Mouse (Mus musculus) embryonic facial prominence, embryonic 11.5 days (tissue): ENCODE results near the gene Iqcn. TPM values are rescaled to one million over a fixed set of nuclear protein-coding genes. Genes with fewer than 3 reads are reported as not detected.

Experiments
- ATAC-seq: fragments of 200-750 bp; cut with Nextera tagmentation; replicated peaks from 2 replicates; pipeline ENCODE4 v1.8.0; 2017; ENCODE audit warnings: low read depth; ENCODE audit not compliant: insufficient number of reproducible peaks, low FRiP score, low TSS enrichment
- DNase-seq: peaks from one replicate; pipeline ENCODE4 v3.0.0-alpha.2; 2015; ENCODE audit warnings: low spot score
- H3K27ac ChIP-seq: fragments of 300-500 bp; sonication (generic); replicated peaks from 2 replicates; pipeline ENCODE4 v1.5.1; 2014; ENCODE audit warnings: mild to moderate bottlenecking, low read depth, low read length, control low read depth
- H3K27me3 ChIP-seq: fragments of 300-500 bp; sonication (generic); 2 replicates; pipeline ENCODE4 v1.6.1; 2014; ENCODE audit warnings: mild to moderate bottlenecking, low read length, moderate library complexity, mixed read lengths; ENCODE audit not compliant: control insufficient read depth, insufficient read depth
- H3K36me3 ChIP-seq: fragments of 300-500 bp; sonication (generic); replicated peaks from 2 replicates; pipeline ENCODE4 v1.6.1; 2014; ENCODE audit warnings: low read depth, mild to moderate bottlenecking, low read length, moderate library complexity, mixed read lengths; ENCODE audit not compliant: control insufficient read depth, insufficient read depth
- H3K4me1 ChIP-seq: fragments of 300-500 bp; sonication (generic); 2 replicates; pipeline ENCODE4 v1.6.1; 2014; ENCODE audit warnings: low read length, mixed read lengths; ENCODE audit not compliant: control insufficient read depth, insufficient read depth
- H3K4me2 ChIP-seq: fragments of 300-500 bp; sonication (generic); 2 replicates; pipeline ENCODE4 v1.6.1; 2014; ENCODE audit warnings: low read depth, mild to moderate bottlenecking, control low read depth, low read length, moderate library complexity
- H3K4me3 ChIP-seq: fragments of 300-500 bp; sonication (generic); 2 replicates; pipeline ENCODE4 v1.5.1; 2014; ENCODE audit warnings: low read depth, low read length, control low read depth
- H3K9ac ChIP-seq: fragments of 300-500 bp; sonication (generic); replicated peaks from 2 replicates; pipeline ENCODE4 v1.6.1; 2014; ENCODE audit warnings: mild to moderate bottlenecking, control low read depth, low read length
- H3K9me3 ChIP-seq: fragments of 300-500 bp; sonication (generic); replicated peaks from 2 replicates; pipeline ENCODE4 v1.6.1; 2016; ENCODE audit warnings: mild to moderate bottlenecking, low read length, inconsistent platforms, mixed read lengths; ENCODE audit not compliant: control insufficient read depth
- WGBS: fragments of 180-500 bp; shearing (Covaris S2); extraction: QIAGEN DNeasy Blood & Tissue Kit; methylation state at CpG from one replicate; pipeline ENCODE4 v1.1.7; 2014; 5-methylcytosine and 5-hydroxymethylcytosine counted together
- polyA plus RNA-seq: library from polyadenylated mRNA; unstranded; fragments of >200 nt; fragmentation: Nextera tagmentation; extraction: Ambion mirVana; gene quantifications from 2 replicates; pipeline ENCODE4 v1.2.1, GENCODE M21; 2014

Gene Iqcn
- polyA plus RNA-seq, 1 experiment from 2014 or later = not detected

GRCm38 (mm10) chr8:70659604-70660272 lies 43.5 kb upstream of the Iqcn start:
- Histone ChIP-seq H3K36me3 (no peaks in the 10 kb centered on the region), H3K9ac (peak overlapping the region; percentile 85), H3K27ac (peak overlapping the region; percentile 56; the same call in 1 of the 2 replicates), H3K9me3 (no peaks in the 10 kb centered on the region), H3K27me3 (no peaks in the 10 kb centered on the region), H3K4me3 (peak overlapping the region; percentile 76), H3K4me2 (peak overlapping the region; percentile 70), H3K4me1 (no peaks in the 10 kb centered on the region)
- ATAC-seq (peak; percentile 93), DNase-seq (peak; percentile 97)
- WGBS = 0% methylated on average over 40 of the region's 44 CpGs

GRCm38 (mm10) chr8:70660273-70660725 lies 43.0 kb upstream of the Iqcn start, which contains the start of gene Pgpep1:
Gene Pgpep1 (minus strand): TSS chr8:70660388.
- Histone ChIP-seq H3K27ac (peak within 1 kb of the TSS; percentile 56; the same call in 1 of the 2 replicates), H3K27me3 (no peaks in the 10 kb centered on the region), H3K9ac (peak within 1 kb of the TSS; percentile 85), H3K4me2 (peak within 1 kb of the TSS; percentile 70), H3K9me3 (no peaks in the 10 kb centered on the region), H3K4me3 (peak within 1 kb of the TSS; percentile 76), H3K4me1 (no peaks in the 10 kb centered on the region), H3K36me3 (no peaks in the 10 kb centered on the region)
- WGBS = 5% methylated on average over 14 of the region's 14 CpGs
- ATAC-seq (peak; percentile 45; the same call in 1 of the 2 replicates), DNase-seq (peak; percentile 64)

GRCm38 (mm10) chr8:70663691-70664090 lies 39.6 kb upstream of the Iqcn start:
- Histone ChIP-seq H3K9ac (0 out of 2 replicates have a peak overlapping the region, but pooled peaks have one; percentile 1), H3K36me3 (no peaks in the 10 kb centered on the region), H3K27me3 (no peaks in the 10 kb centered on the region), H3K4me1 (no peaks in the 10 kb centered on the region), H3K4me3 (no peak overlapping the region), H3K9me3 (no peaks in the 10 kb centered on the region), H3K4me2 (no peak overlapping the region), H3K27ac (no peak overlapping the region)
- DNase-seq (no peak), ATAC-seq (no peak)
- 63% methylated on average over 4 of the region's 4 CpGs for WGBS

GRCm38 (mm10) chr8:70664631-70665030 lies 38.6 kb upstream of the Iqcn start:
- ATAC-seq (no peak), DNase-seq (no peak)
- Histone ChIP-seq H3K9ac (no peak overlapping the region), H3K4me2 (no peak overlapping the region), H3K36me3 (no peaks in the 10 kb centered on the region), H3K27ac (no peak overlapping the region), H3K27me3 (no peaks in the 10 kb centered on the region), H3K9me3 (no peaks in the 10 kb centered on the region), H3K4me3 (no peak overlapping the region), H3K4me1 (no peaks in the 10 kb centered on the region)
- 80% methylated on average over 3 of the region's 3 CpGs for WGBS

GRCm38 (mm10) chr8:70665599-70665998 lies 37.7 kb upstream of the Iqcn start:
- no peak for DNase-seq
- H3K4me2 ChIP-seq = no peak overlapping the region
- 59% methylated on average over 2 of the region's 2 CpGs for WGBS
- no peak overlapping the region for H3K27ac ChIP-seq
- no peaks in the 10 kb centered on the region for H3K4me1 ChIP-seq
- no peaks in the 10 kb centered on the region for H3K9me3 ChIP-seq
- ATAC-seq = no peak
- H3K4me3 ChIP-seq = no peak overlapping the region
- H3K9ac ChIP-seq = no peak overlapping the region
- H3K27me3 ChIP-seq = no peaks in the 10 kb centered on the region
- no peaks in the 10 kb centered on the region for H3K36me3 ChIP-seq

- no peaks in the 10 kb centered on the region for H3K4me1 ChIP-seq
- no peak for ATAC-seq
- H3K9me3 ChIP-seq = no peaks in the 10 kb centered on the region
- no peaks in the 10 kb centered on the region for H3K27me3 ChIP-seq
- WGBS = 78% methylated on average over 5 of the region's 5 CpGs
- H3K9ac ChIP-seq = no peak overlapping the region
- H3K4me2 ChIP-seq = no peak overlapping the region
- H3K36me3 ChIP-seq = no peaks in the 10 kb centered on the region
- DNase-seq = no peak
- no peak overlapping the region for H3K27ac ChIP-seq
- H3K4me3 ChIP-seq = no peak overlapping the region
These were observed 36.2 kb upstream of the Iqcn start for GRCm38 (mm10) chr8:70667071-70667470.

- Histone ChIP-seq H3K27me3 (no peaks in the 10 kb centered on the region), H3K9ac (no peak overlapping the region), H3K4me3 (no peak overlapping the region), H3K4me1 (no peaks in the 10 kb centered on the region; the same call in 1 of the 2 replicates), H3K36me3 (no peaks in the 10 kb centered on the region), H3K27ac (no peak overlapping the region), H3K9me3 (no peaks in the 10 kb centered on the region), H3K4me2 (no peak overlapping the region)
- 61% methylated on average over 10 of the region's 10 CpGs for WGBS
- DNase-seq (no peak), ATAC-seq (no peak)
These were observed 31.5 kb upstream of the Iqcn start for GRCm38 (mm10) chr8:70671615-70672324.
